Mouse (Mus musculus) adrenal gland, adult 8-10 months (tissue): Measurements from ENCODE around the gene Gm47955. TPM values are rescaled to one million over a fixed set of nuclear protein-coding genes. Genes with fewer than 3 reads are reported as not detected.
"Not testable (repeated sequence)": the region's sequence is repeated elsewhere in the genome, so short reads cannot be mapped to it uniquely, and the experiment has no call there.

Experiments used
- DNase-seq: peaks from one replicate; pipeline ENCODE4 v3.0.0; 2022
- total RNA-seq, 4 experiments: library from RNA; stranded (reverse); gene quantifications; 2 replicates each; pipeline ENCODE4 v1.2.4; 2022

Gene Gm47955
- total RNA-seq: not detected

- no peak for DNase-seq
Measured at GRCm38 (mm10) chr1:82959870-82960385, at the start of gene Gm47955. Gene Gm47955 (plus strand): TSS chr1:82960286.

- no peak for DNase-seq
Measured at GRCm38 (mm10) chr1:82913025-82913424, 47.1 kb upstream of the Gm47955 start, which contains the start of gene A030005L19Rik. Gene A030005L19Rik (plus strand): TSS chr1:82913325.

- not testable (repeated sequence) for DNase-seq
Measured at GRCm38 (mm10) chr1:82913434-82913833, 46.7 kb upstream of the Gm47955 start.

GRCm38 (mm10) chr1:82924650-82925049 lies 35.4 kb upstream of the Gm47955 start, which contains the start of gene A030014E15Rik:
Gene A030014E15Rik (plus strand): TSS chr1:82924917.
- no peak for DNase-seq

GRCm38 (mm10) chr1:82930558-82930957 lies 29.5 kb upstream of the Gm47955 start:
- not testable (repeated sequence) for DNase-seq

GRCm38 (mm10) chr1:82931326-82931725 lies 28.8 kb upstream of the Gm47955 start, which contains the start of gene Gm6217:
Gene Gm6217 (minus strand): TSS chr1:82931399.
- not testable (repeated sequence) for DNase-seq

GRCm38 (mm10) chr1:82938666-82939065 lies 21.4 kb upstream of the Gm47955 start:
- no peak for DNase-seq

- not testable (repeated sequence) for DNase-seq
Measured at GRCm38 (mm10) chr1:82942505-82942904, 17.6 kb upstream of the Gm47955 start.

GRCm38 (mm10) chr1:82943295-82943694 lies 16.8 kb upstream of the Gm47955 start, which contains the start of gene A030003K21Rik:
Gene A030003K21Rik (minus strand): TSS chr1:82943388.
- not testable (repeated sequence) for DNase-seq

- DNase-seq: not testable (repeated sequence)
Measured at GRCm38 (mm10) chr1:82946029-82946428, 14.1 kb upstream of the Gm47955 start.

- no peak for DNase-seq
Measured at GRCm38 (mm10) chr1:82948601-82949000, 11.5 kb upstream of the Gm47955 start.

GRCm38 (mm10) chr1:82955913-82956312 lies 4.2 kb upstream of the Gm47955 start, which contains the start of gene Gm7544:
Gene Gm7544 (minus strand): TSS chr1:82956013.
- not testable (repeated sequence) for DNase-seq

GRCm38 (mm10) chr1:82966413-82966812 lies 6.3 kb downstream of the Gm47955 start:
- no peak for DNase-seq

GRCm38 (mm10) chr1:82972046-82972445 lies 12.0 kb downstream of the Gm47955 start:
- peak; percentile 38 for DNase-seq

- DNase-seq: no peak
Measured at GRCm38 (mm10) chr1:82973244-82973643, 13.2 kb downstream of the Gm47955 start.

- no peak for DNase-seq
Measured at GRCm38 (mm10) chr1:82973901-82974300, 13.8 kb downstream of the Gm47955 start.

GRCm38 (mm10) chr1:82974342-82974741 lies 14.3 kb downstream of the Gm47955 start:
- no peak for DNase-seq

GRCm38 (mm10) chr1:82975750-82976149 lies 15.7 kb downstream of the Gm47955 start:
- no peak for DNase-seq

GRCm38 (mm10) chr1:82977840-82978239 lies 17.8 kb downstream of the Gm47955 start:
- DNase-seq: no peak

GRCm38 (mm10) chr1:82986738-82987137 lies 26.7 kb downstream of the Gm47955 start:
- DNase-seq: no peak

- DNase-seq: no peak
Measured at GRCm38 (mm10) chr1:82987530-82988198, 27.6 kb downstream of the Gm47955 start.

- DNase-seq: no peak
Measured at GRCm38 (mm10) chr1:82991062-82991461, 31.0 kb downstream of the Gm47955 start.

GRCm38 (mm10) chr1:82991596-82991995 lies 31.5 kb downstream of the Gm47955 start:
- DNase-seq: no peak

- DNase-seq: no peak
Measured at GRCm38 (mm10) chr1:82992093-82992492, 32.0 kb downstream of the Gm47955 start.
